Mouse (Mus musculus): ENCODE results near the gene Shisal1.

DNA sequence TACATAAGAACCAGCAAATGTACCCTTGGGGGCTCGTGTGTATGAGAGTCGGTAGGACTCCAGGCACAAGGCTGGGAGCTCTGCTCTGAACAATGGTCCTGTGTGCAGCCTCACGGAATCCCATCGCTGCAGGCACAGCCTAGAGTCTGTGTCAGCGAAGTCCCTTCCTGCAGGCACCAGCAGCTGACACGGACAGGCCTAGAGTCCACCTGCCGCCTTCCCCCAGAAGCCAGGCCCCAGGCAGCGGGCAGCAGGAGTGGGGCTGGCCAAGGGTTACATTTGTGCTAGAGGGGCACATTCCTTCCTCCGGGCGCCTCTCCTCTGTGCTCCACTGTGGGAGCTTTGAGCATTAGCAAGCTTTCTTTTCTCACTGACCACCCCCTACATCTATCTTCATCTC, 3.3 kb downstream of the Shisal1 start:
- TF ChIP-seq CTCF (IDR thresholded peaks at IDR 0.05; ENCODE audit: extremely low read depth, insufficient read length, insufficient replicate concordance, low read depth, low read length) (no peak), POLR2A (IDR thresholded peaks at IDR 0.05; ENCODE audit: low read depth, low read length) (no peak)

All from small intestine, adult 2 months (tissue).